Mouse (Mus musculus) gastrocnemius, adult 2 months (tissue): ENCODE results near the gene Gbe1. TPM values are rescaled to one million over a fixed set of nuclear protein-coding genes. Genes with fewer than 3 reads are reported as not detected.

Experiments used
- DNase-seq: peaks from one replicate; pipeline ENCODE4 v3.0.0; 2022
- H3K27ac ChIP-seq: fragments of 200-600 bp; 2 replicates; pipeline ENCODE4 v1.8.1; 2022; ENCODE audit warnings: mild to moderate bottlenecking
- H3K4me3 ChIP-seq: fragments of 200-600 bp; 2 replicates; pipeline ENCODE4 v1.8.1; 2022; ENCODE audit warnings: mild to moderate bottlenecking, moderate library complexity
- CTCF ChIP-seq: fragments of 200-600 bp; IDR thresholded peaks from 2 replicates; pipeline ENCODE4 v1.8.1; 2022; ENCODE audit warnings: antibody characterized with exemption, mild to moderate bottlenecking, moderate library complexity
- intact Hi-C: fragments of 180-260 bp; cut with DNase I; formaldehyde crosslinking; loops from one replicate; pipeline ENCODE4 v1.15.1; 2025
- total RNA-seq, 2 experiments: library from RNA; stranded (reverse); gene quantifications; 2 replicates each; pipeline ENCODE4 v1.2.3; 2021

The Gbe1 gene
- total RNA-seq, 2 experiments from 2014 or later: 53.8 to 77.1 TPM

DNA sequence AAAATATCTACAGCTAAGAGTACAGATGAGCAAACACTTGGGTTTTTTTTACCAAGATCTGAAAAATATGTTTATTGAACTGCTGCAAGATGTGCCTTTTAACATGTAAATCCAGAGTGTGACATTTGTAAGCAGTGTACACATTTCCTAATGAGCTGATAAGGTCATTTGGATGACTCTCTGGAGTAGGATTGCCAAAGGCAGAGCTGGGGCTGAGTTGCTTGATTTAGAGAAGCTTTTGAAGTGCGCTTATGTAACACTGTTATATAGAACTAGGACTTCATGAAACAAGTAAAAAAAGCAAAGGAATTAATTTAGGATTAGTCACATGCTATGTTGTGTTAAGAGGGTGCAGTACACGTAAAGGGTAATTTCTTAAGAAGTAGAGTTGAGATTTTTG lies 221.5 kb downstream of the Gbe1 start:
- TF ChIP-seq CTCF: no peak
- Histone ChIP-seq H3K4me3 (no peak overlapping the region), H3K27ac (peak overlapping the region; percentile 20)
- no peak for DNase-seq
- intact Hi-C loops: no loop called here

DNA sequence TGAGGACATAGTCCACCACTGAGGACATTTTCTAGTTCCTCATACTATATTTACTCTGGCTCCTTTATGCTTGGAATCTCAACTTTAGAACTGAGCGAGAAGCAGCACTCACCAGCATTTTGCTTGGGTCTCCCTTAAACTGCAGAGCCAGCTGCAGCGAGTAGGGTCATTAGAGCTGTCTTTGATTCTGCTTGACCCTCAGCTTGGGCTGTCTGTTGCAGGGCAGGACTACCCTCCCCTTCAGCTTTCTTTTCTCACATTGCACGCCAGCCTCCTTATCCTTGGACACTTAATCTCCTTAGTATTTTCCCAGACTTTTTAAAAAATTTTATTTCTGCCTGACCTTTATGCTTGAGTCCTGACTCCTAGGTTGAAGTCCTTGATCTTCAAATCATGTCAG lies 237.1 kb downstream of the Gbe1 start:
- intact Hi-C loops: no loop called here
- no peak for DNase-seq
- Histone ChIP-seq H3K4me3 (no peak overlapping the region), H3K27ac (no peak overlapping the region)
- TF ChIP-seq CTCF: no peak

DNA sequence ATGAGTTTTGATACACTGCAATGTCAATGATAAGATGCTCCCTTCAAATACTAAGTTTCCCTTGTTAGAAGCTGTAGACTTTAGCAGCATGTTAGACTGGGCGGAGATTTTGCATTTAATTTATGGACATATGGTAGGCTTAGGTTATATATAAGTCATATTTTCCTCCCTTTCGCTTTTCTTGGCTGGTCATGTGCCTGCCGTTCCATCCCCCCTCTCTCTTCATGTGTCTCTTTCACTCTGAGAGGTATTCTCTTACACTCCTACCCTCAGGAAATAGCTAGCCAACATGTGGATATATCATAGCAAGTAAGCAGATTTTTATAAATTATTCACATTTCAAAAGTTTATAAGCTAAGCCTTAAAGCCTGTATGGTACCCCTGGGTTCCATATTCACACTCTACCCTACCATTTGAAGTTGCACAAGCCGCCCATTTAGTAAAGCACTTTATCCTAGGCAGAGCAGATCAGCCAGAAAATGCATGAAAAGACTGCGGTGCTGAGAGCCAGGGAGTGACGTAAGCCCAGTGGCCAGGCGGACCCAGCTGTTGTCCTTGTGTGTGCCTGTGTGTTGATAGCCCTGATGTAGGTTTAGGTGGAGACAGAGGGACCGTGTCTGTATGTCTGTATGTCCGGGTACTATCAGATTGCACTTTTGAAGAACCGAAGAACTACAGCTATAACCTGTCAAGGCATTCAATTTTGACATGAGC lies 248.0 kb downstream of the Gbe1 start:
- peak; percentile 61 for DNase-seq
- no peak overlapping the region; the same call in 1 of the 2 replicates for H3K27ac ChIP-seq
- TF ChIP-seq CTCF: no peak
- H3K4me3 ChIP-seq: peak overlapping the region; percentile 50
- intact Hi-C loops: no loop called here

- no peak for TF ChIP-seq CTCF
- DNase-seq: no peak
- H3K27ac ChIP-seq: no peak overlapping the region
- peak overlapping the region; percentile 50 for H3K4me3 ChIP-seq
- intact Hi-C loops: no loop called here
Observed at GRCm38 (mm10) chr16:70562574-70562973, 248.8 kb downstream of the Gbe1 start.

DNA sequence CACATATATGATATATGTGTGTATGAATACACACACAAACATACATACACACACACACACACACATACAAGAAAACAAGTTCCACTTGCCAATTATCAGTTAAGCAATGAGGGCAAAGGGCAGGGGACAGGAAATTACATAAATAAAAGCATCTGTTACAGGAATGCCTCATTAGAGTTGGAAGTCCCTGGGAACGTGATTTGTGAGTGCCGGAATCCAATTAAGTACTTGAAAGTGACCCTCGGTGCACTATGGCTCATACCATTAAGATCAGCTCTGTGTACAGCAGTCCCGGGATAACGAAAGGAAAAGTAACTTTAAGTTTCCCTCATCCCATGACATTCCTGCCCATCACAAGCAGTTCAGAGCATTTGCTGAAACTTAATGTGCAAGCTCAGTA lies 249.7 kb downstream of the Gbe1 start:
- intact Hi-C loops: no loop called here
- peak overlapping the region; percentile 42 for H3K4me3 ChIP-seq
- no peak overlapping the region for H3K27ac ChIP-seq
- TF ChIP-seq CTCF: no peak
- no peak for DNase-seq

- TF ChIP-seq CTCF: peak; percentile 77
- Histone ChIP-seq H3K27ac (no peak overlapping the region), H3K4me3 (no peak overlapping the region)
- intact Hi-C loops: no loop called here
- DNase-seq: no peak
Observed at GRCm38 (mm10) chr16:70568341-70569265, 254.9 kb downstream of the Gbe1 start.

- intact Hi-C loops: no loop called here
- no peak for DNase-seq
- Histone ChIP-seq H3K4me3 (no peak overlapping the region), H3K27ac (no peak overlapping the region)
- no peak for TF ChIP-seq CTCF
Observed at GRCm38 (mm10) chr16:70585964-70586363, 272.2 kb downstream of the Gbe1 start.

GRCm38 (mm10) chr16:70602326-70602725 lies 288.6 kb downstream of the Gbe1 start:
- no peak for DNase-seq
- no peak overlapping the region for H3K27ac ChIP-seq
- H3K4me3 ChIP-seq: no peak overlapping the region
- TF ChIP-seq CTCF: no peak
- intact Hi-C loops: no loop called here

GRCm38 (mm10) chr16:70608358-70608757 lies 294.6 kb downstream of the Gbe1 start:
- intact Hi-C loops: no loop called here
- H3K4me3 ChIP-seq: no peak overlapping the region
- DNase-seq: no peak

DNA sequence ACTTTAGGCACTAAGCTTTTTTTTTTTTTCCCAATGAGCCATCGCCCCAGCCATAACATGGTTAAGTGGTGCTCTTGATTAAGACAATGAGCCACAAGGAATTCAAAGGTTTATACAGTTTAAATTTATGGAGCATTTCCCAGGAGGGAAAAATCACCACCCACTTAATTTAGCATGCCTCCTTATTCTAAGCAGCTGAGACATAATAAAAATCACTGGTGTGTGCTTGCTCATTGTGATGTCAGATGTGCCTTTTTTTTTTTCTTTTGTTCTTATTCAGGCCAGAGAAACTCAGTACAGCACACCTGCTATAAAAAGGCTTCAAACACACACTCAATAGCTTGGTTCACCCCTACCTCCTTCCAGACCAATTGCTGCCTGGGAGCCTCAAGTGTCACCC lies 303.9 kb downstream of the Gbe1 start:
- H3K4me3 ChIP-seq: no peak overlapping the region
- no peak overlapping the region for H3K27ac ChIP-seq
- intact Hi-C loops: no loop called here
- TF ChIP-seq CTCF: no peak
- DNase-seq: no peak

More at GRCm38 (mm10) chr16:70608358-70608757, 294.6 kb downstream of the Gbe1 start:
- TF ChIP-seq CTCF: no peak
- no peak overlapping the region for H3K27ac ChIP-seq

- no peak for DNase-seq
- TF ChIP-seq CTCF: no peak
- Histone ChIP-seq H3K4me3 (no peak overlapping the region), H3K27ac (no peak overlapping the region)
- intact Hi-C loops: no loop called here
Observed at GRCm38 (mm10) chr16:70618168-70618567, 304.4 kb downstream of the Gbe1 start.
